Mouse (Mus musculus) forebrain, postnatal 0 days (tissue): ENCODE measurements around the gene Btn1a1. TPM values are rescaled to one million over a fixed set of nuclear protein-coding genes. Genes with fewer than 3 reads are reported as not detected.

Source experiments
- ATAC-seq: fragments of 200-750 bp; cut with Nextera tagmentation; 2 replicates; pipeline ENCODE4 v1.8.0; 2017; ENCODE audit warnings: mild to moderate bottlenecking, moderate library complexity
- DNase-seq: peaks from one replicate; pipeline ENCODE4 v3.0.0-alpha.2; 2015
- H3K27ac ChIP-seq: fragments of 300-500 bp; sonication (generic); 2 replicates; pipeline ENCODE4 v1.5.1; 2014; ENCODE audit warnings: low read depth, mild to moderate bottlenecking, antibody characterized with exemption, low read length, moderate library complexity, mixed read lengths
- H3K27me3 ChIP-seq: fragments of 300-500 bp; sonication (generic); 2 replicates; pipeline ENCODE4 v1.6.1; 2014; ENCODE audit warnings: mild to moderate bottlenecking, low read length, mixed read lengths; ENCODE audit not compliant: insufficient read depth
- H3K36me3 ChIP-seq: fragments of 300-500 bp; sonication (generic); 2 replicates; pipeline ENCODE4 v1.6.1; 2014; ENCODE audit warnings: mild to moderate bottlenecking, moderate library complexity; ENCODE audit not compliant: insufficient read depth
- H3K4me1 ChIP-seq: fragments of 300-500 bp; sonication (generic); 2 replicates; pipeline ENCODE4 v1.6.1; 2014; ENCODE audit warnings: antibody characterized with exemption; ENCODE audit not compliant: insufficient read depth
- H3K4me2 ChIP-seq: fragments of 300-500 bp; sonication (generic); 2 replicates; pipeline ENCODE4 v1.6.1; 2014; ENCODE audit warnings: low read depth, mild to moderate bottlenecking, moderate library complexity
- H3K4me3 ChIP-seq: fragments of 300-500 bp; sonication (generic); 2 replicates; pipeline ENCODE4 v1.5.1; 2014; ENCODE audit warnings: low read depth, low read length, mixed read lengths
- H3K9ac ChIP-seq: fragments of 300-500 bp; sonication (generic); 2 replicates; pipeline ENCODE4 v1.6.1; 2014; ENCODE audit warnings: mild to moderate bottlenecking
- H3K9me3 ChIP-seq: fragments of 300-500 bp; sonication (generic); 2 replicates; pipeline ENCODE4 v1.6.1; 2016; ENCODE audit warnings: low read length
- CTCF ChIP-seq: sonication (generic); IDR thresholded peaks from 2 replicates; pipeline ENCODE4 v1.5.1; 2016; ENCODE audit warnings: antibody characterized with exemption, control low read depth, low read depth
- WGBS: fragments of 180-500 bp; shearing (Covaris S2); extraction: QIAGEN DNeasy Blood & Tissue Kit; methylation state at CpG from one replicate; pipeline ENCODE4 v1.1.7; 2014; 5-methylcytosine and 5-hydroxymethylcytosine counted together
- polyA plus RNA-seq: library from polyadenylated mRNA; unstranded; fragments of >200 nt; fragmentation: Nextera tagmentation; extraction: Ambion mirVana; gene quantifications from 2 replicates; pipeline ENCODE4 v1.2.1, GENCODE M21; 2015
- total RNA-seq: library from RNA; depleted of rRNA; stranded (reverse); fragments of >200 nt; gene quantifications from 2 replicates; pipeline ENCODE4 v1.2.3, GENCODE M21; 2014

The Btn1a1 gene
- total and polyA plus RNA-seq, 2 experiments from 2014 or later: 0.12 to 0.33 TPM

GRCm38 (mm10) chr13:23429771-23430380 lies 35.8 kb downstream of the Btn1a1 start:
- no peak for TF ChIP-seq CTCF
- peak overlapping the region; percentile 60 for H3K9ac ChIP-seq
- no peaks in the 10 kb centered on the region for H3K4me1 ChIP-seq
- H3K36me3 ChIP-seq: no peaks in the 10 kb centered on the region
- H3K9me3 ChIP-seq: no peaks in the 10 kb centered on the region
- DNase-seq: no peak
- H3K4me3 ChIP-seq: peak overlapping the region; percentile 71
- WGBS: 34% methylated on average over 10 of the region's 10 CpGs
- ATAC-seq: no peak
- peak overlapping the region; percentile 60 for H3K4me2 ChIP-seq
- H3K27me3 ChIP-seq: no peaks in the 10 kb centered on the region
- peak overlapping the region; percentile 89; the same call in 1 of the 2 replicates for H3K27ac ChIP-seq

- Histone ChIP-seq H3K27ac (no peak overlapping the region), H3K4me2 (no peak overlapping the region), H3K9me3 (no peaks in the 10 kb centered on the region), H3K4me3 (no peak overlapping the region), H3K36me3 (no peaks in the 10 kb centered on the region), H3K9ac (no peak overlapping the region), H3K4me1 (no peaks in the 10 kb centered on the region), H3K27me3 (no peaks in the 10 kb centered on the region)
- no peak for TF ChIP-seq CTCF
- WGBS: 54% methylated on average over 16 of the region's 16 CpGs
- ATAC-seq (no peak), DNase-seq (no peak)
These were observed 37.3 kb downstream of the Btn1a1 start for GRCm38 (mm10) chr13:23428166-23428993.

- H3K4me1 ChIP-seq: 0 out of 2 replicates have a peak, but pooled peaks cover 6% of the 10 kb centered on the region
- no peak overlapping the region for H3K27ac ChIP-seq
- H3K9me3 ChIP-seq: no peaks in the 10 kb centered on the region
- DNase-seq (no peak), ATAC-seq (no peak)
- H3K36me3 ChIP-seq: no peaks in the 10 kb centered on the region
- no peaks in the 10 kb centered on the region for H3K27me3 ChIP-seq
- WGBS: 62% methylated on average over 10 of the region's 10 CpGs
- H3K9ac ChIP-seq: no peak overlapping the region
- no peak overlapping the region for H3K4me3 ChIP-seq
- TF ChIP-seq CTCF: no peak
- no peak overlapping the region for H3K4me2 ChIP-seq
These were observed 38.2 kb downstream of the Btn1a1 start for GRCm38 (mm10) chr13:23427401-23427910.

GRCm38 (mm10) chr13:23426922-23427321 lies 38.8 kb downstream of the Btn1a1 start:
- H3K9me3 ChIP-seq: no peaks in the 10 kb centered on the region
- no peak for TF ChIP-seq CTCF
- DNase-seq (peak; percentile 59), ATAC-seq (peak; percentile 12; the same call in 1 of the 2 replicates)
- H3K4me3 ChIP-seq: no peak overlapping the region
- H3K4me1 ChIP-seq: 0 out of 2 replicates have a peak, but pooled peaks cover 6% of the 10 kb centered on the region
- no peaks in the 10 kb centered on the region for H3K27me3 ChIP-seq
- H3K9ac ChIP-seq: no peak overlapping the region
- no peak overlapping the region for H3K27ac ChIP-seq
- 15% methylated on average over 14 of the region's 14 CpGs for WGBS
- no peak overlapping the region for H3K4me2 ChIP-seq
- H3K36me3 ChIP-seq: peaks cover 5% of the 10 kb centered on the region; the same call in 1 of the 2 replicates

GRCm38 (mm10) chr13:23426335-23426734 lies 39.4 kb downstream of the Btn1a1 start:
- TF ChIP-seq CTCF: no peak
- no peaks in the 10 kb centered on the region for H3K9me3 ChIP-seq
- no peak overlapping the region for H3K4me2 ChIP-seq
- no peak overlapping the region for H3K9ac ChIP-seq
- peaks cover 10% of the 10 kb centered on the region for H3K36me3 ChIP-seq
- no peak for ATAC-seq
- DNase-seq: peak; percentile 70
- 13% methylated on average over 8 of the region's 8 CpGs for WGBS
- H3K4me3 ChIP-seq: no peak overlapping the region
- H3K4me1 ChIP-seq: 0 out of 2 replicates have a peak, but pooled peaks cover 6% of the 10 kb centered on the region
- H3K27me3 ChIP-seq: no peaks in the 10 kb centered on the region
- no peak overlapping the region for H3K27ac ChIP-seq

GRCm38 (mm10) chr13:23425505-23425904 lies 40.2 kb downstream of the Btn1a1 start:
- Histone ChIP-seq H3K36me3 (peaks cover 16% of the 10 kb centered on the region), H3K9me3 (no peaks in the 10 kb centered on the region), H3K27me3 (no peaks in the 10 kb centered on the region), H3K4me3 (peak overlapping the region; percentile 14; the same call in 1 of the 2 replicates), H3K27ac (no peak overlapping the region), H3K9ac (no peak overlapping the region), H3K4me1 (0 out of 2 replicates have a peak, but pooled peaks cover 6% of the 10 kb centered on the region), H3K4me2 (peak overlapping the region; percentile 95)
- 3% methylated on average over 9 of the region's 9 CpGs for WGBS
- ATAC-seq (peak; percentile 17; the same call in 1 of the 2 replicates), DNase-seq (peak; percentile 79)
- TF ChIP-seq CTCF: no peak
